ENCODE assay signal across 7 mouse cellular contexts in genomic region chrX:101532347-101533221, GRCm38 (mm10). TPM values are rescaled to one million over a fixed set of nuclear protein-coding genes. Genes with fewer than 3 reads are reported as not detected.
DNase-seq lines count a peak whose midpoint lies in the region; ATAC-seq lines count a peak whose summit lies in the region.

TSS of gene Taf1 (plus strand) at chrX:101532734.

- peak within 1 kb of the TSS; percentile 53 for H3K4me3 ChIP-seq in embryonic facial prominence, embryonic 11.5 days (ENCODE audit: low read depth, low read length)
- H3K4me3 ChIP-seq in limb, embryonic 10.5 days: peak within 1 kb of the TSS; percentile 65
- H3K4me3 ChIP-seq in midbrain, embryonic 13.5 days (replicated peaks): peak within 1 kb of the TSS; percentile 54

- no peaks in the 10 kb centered on the region for H3K4me1 ChIP-seq in embryonic facial prominence, embryonic 11.5 days (ENCODE audit: control insufficient read depth, insufficient read depth, low read length)
- H3K4me1 ChIP-seq in limb, embryonic 10.5 days: peaks cover 7% of the 10 kb centered on the region
- H3K4me1 ChIP-seq in midbrain, embryonic 13.5 days (replicated peaks): peaks cover 7% of the 10 kb centered on the region

- H3K27me3 ChIP-seq in embryonic facial prominence, embryonic 11.5 days (ENCODE audit: control insufficient read depth, insufficient read depth, low read length): no peaks in the 10 kb centered on the region
- peaks cover 29% of the 10 kb centered on the region; the same call in 1 of the 2 replicates for H3K27me3 ChIP-seq in limb, embryonic 10.5 days (ENCODE audit: low read depth, poor library complexity, severe bottlenecking)
- H3K27me3 ChIP-seq in midbrain, embryonic 13.5 days: no peaks in the 10 kb centered on the region

- H3K9ac ChIP-seq in embryonic facial prominence, embryonic 11.5 days (replicated peaks; ENCODE audit: low read length): peak within 1 kb of the TSS; percentile 57
- peak within 1 kb of the TSS; percentile 65 for H3K9ac ChIP-seq in midbrain, embryonic 13.5 days (replicated peaks)

- H3K4me2 ChIP-seq in embryonic facial prominence, embryonic 11.5 days (ENCODE audit: low read depth, low read length): peak within 1 kb of the TSS; percentile 43
- peak within 1 kb of the TSS; percentile 66 for H3K4me2 ChIP-seq in midbrain, embryonic 13.5 days (replicated peaks)

- H3K9me3 ChIP-seq in embryonic facial prominence, embryonic 11.5 days (replicated peaks; ENCODE audit: control insufficient read depth, low read length): no peaks in the 10 kb centered on the region
- no peaks in the 10 kb centered on the region for H3K9me3 ChIP-seq in limb, embryonic 10.5 days (replicated peaks)
- H3K9me3 ChIP-seq in midbrain, embryonic 13.5 days: no peaks in the 10 kb centered on the region

- H3K27ac ChIP-seq in embryonic facial prominence, embryonic 11.5 days (replicated peaks; ENCODE audit: low read depth, low read length): no peak within 1 kb of the TSS
- H3K27ac ChIP-seq in limb, embryonic 10.5 days: peak within 1 kb of the TSS; percentile 84
- H3K27ac ChIP-seq in midbrain, embryonic 13.5 days: peak within 1 kb of the TSS; percentile 84

- no peaks in the 10 kb centered on the region for H3K36me3 ChIP-seq in embryonic facial prominence, embryonic 11.5 days (replicated peaks; ENCODE audit: control insufficient read depth, insufficient read depth, low read depth, low read length)
- H3K36me3 ChIP-seq in limb, embryonic 10.5 days: peaks cover 27% of the 10 kb centered on the region
- H3K36me3 ChIP-seq in midbrain, embryonic 13.5 days: 0 out of 2 replicates have a peak, but pooled peaks cover 13% of the 10 kb centered on the region

- WGBS in embryonic facial prominence, embryonic 11.5 days: 16% methylated on average over 47 of the region's 47 CpGs
- WGBS in limb, embryonic 10.5 days: 8% methylated on average over 47 of the region's 47 CpGs
- 25% methylated on average over 47 of the region's 47 CpGs for WGBS in midbrain, embryonic 13.5 days

- peak; percentile 100 for ATAC-seq in embryonic facial prominence, embryonic 11.5 days (replicated peaks; ENCODE audit: insufficient number of reproducible peaks, low FRiP score, low TSS enrichment, low read depth)
- peak; percentile 97 for ATAC-seq in granulocyte monocyte progenitor cell, adult 5-6 weeks (replicated peaks; ENCODE audit: poor library complexity, severe bottlenecking)
- peak; percentile 99 for ATAC-seq in midbrain, embryonic 13.5 days

- peak; percentile 91 for DNase-seq in adrenal gland, postnatal 14 days
- DNase-seq in embryonic facial prominence, embryonic 11.5 days (ENCODE audit: low spot score): peak; percentile 93
- peak; percentile 98 for DNase-seq in kidney, adult 11 months
- peak; percentile 81 for DNase-seq in limb, embryonic 10.5 days (ENCODE audit: low spot score)
- DNase-seq in spleen, adult 12 weeks (ENCODE audit: low spot score): peak; percentile 85

RNA-seq across cellular contexts. Expression of gene Taf1, which starts in this region (rescaled TPM):
- 29.8 and 35.2 TPM in 2 replicates for total RNA-seq in adrenal gland, postnatal 14 days (2021)
- 20.4 and 21.8 TPM in 2 replicates for polyA plus RNA-seq in embryonic facial prominence, embryonic 11.5 days (2014; fragmentation: Nextera tagmentation; extraction: Ambion mirVana)
- 38.6 and 43.4 TPM in 2 replicates for total RNA-seq in granulocyte monocyte progenitor cell, adult 5-6 weeks (2014; fragmentation: Nextera tagmentation)
- total RNA-seq in granulocyte monocyte progenitor cell, adult 5-6 weeks (2017): 51.1 and 62.5 TPM in 2 replicates
- polyA plus RNA-seq in limb, embryonic 10.5 days (2016; fragmentation: Nextera tagmentation; extraction: Ambion mirVana): 20.0 and 23.8 TPM in 2 replicates
- 18.6 and 19.7 TPM in 2 replicates for polyA plus RNA-seq in midbrain, embryonic 13.5 days (2015; fragmentation: Nextera tagmentation; extraction: Ambion mirVana)
